Mouse (Mus musculus): ENCODE results near the gene Poc1b. TPM values are rescaled to one million over a fixed set of nuclear protein-coding genes. Genes with fewer than 3 reads are reported as not detected.

Gene Poc1b
- polyA plus RNA-seq, 1 experiment from 2014 or later, result 33.5 TPM

DNA sequence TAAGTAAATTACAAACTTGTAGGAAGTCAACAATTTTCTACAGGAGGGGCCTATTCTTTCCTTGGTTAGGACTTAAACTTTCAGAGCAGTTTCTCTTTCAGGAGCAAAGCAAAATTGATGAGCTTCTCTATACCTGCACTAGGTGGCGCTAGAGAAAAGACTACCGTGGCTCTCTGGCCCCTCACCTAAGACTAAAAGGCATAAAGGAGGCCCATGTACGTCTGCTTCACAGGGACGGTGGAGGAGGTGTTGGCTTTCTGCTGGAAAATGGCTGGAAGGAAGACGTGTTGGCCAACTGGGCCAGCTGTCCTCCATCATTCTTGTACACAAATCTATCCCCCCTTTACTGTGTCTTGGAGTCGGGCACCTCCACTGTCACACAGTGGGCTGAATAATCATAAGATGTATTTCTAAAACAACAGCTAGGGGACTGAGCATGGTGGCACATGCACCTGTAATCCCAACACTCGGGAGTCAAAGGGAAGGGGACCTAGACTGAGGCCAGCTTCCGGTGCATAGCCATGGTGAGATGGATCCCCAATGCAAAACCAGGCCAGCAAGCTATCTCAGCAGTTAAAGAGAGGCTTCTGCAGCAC lies 55.2 kb downstream of the Poc1b start:
- H3K4me2 ChIP-seq, result no peak overlapping the region
- no peak for ATAC-seq (ENCODE audit: insufficient read depth)
- H3K4me1 ChIP-seq (ENCODE audit: insufficient read depth), result no peaks in the 10 kb centered on the region
- TF ChIP-seq CTCF (IDR thresholded peaks at IDR 0.05; ENCODE audit: low read depth), result peak; percentile 76
- H3K9ac ChIP-seq, result no peak overlapping the region
- H3K27ac ChIP-seq (ENCODE audit: low read depth), result no peak overlapping the region
- no peaks in the 10 kb centered on the region for H3K27me3 ChIP-seq (ENCODE audit: insufficient read depth, low read length)
- H3K9me3 ChIP-seq (ENCODE audit: low read depth, low read length), result no peaks in the 10 kb centered on the region
- 39% methylated on average over 8 of the region's 8 CpGs for WGBS
- no peak overlapping the region for H3K4me3 ChIP-seq (ENCODE audit: low read depth, low read length)
- peak; percentile 83 for DNase-seq
- H3K36me3 ChIP-seq (ENCODE audit: insufficient read depth), result no peaks in the 10 kb centered on the region; the same call in 1 of the 2 replicates

DNA sequence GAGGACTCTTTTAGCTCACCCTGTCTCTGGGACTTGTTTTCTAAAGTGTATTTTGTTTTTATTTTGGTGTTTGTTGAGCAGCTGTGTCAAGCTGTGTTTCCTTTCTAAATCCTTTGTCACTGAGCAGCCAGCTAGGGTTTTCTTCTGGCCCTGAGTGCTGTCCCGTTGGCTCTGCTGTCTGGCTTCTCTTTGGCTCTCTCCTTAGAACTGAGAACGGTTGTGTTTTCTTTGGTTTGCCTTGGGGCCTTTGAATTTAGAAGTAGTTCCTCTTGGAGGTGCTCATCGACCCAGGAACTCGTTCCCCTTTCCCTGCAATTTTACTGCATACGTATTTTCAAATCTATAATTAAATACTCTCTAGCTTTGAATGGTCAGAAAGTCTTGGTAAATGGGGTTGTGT lies 56.2 kb downstream of the Poc1b start:
- H3K9me3 ChIP-seq (ENCODE audit: low read depth, low read length), result no peaks in the 10 kb centered on the region
- no peaks in the 10 kb centered on the region for H3K4me1 ChIP-seq (ENCODE audit: insufficient read depth)
- TF ChIP-seq CTCF (IDR thresholded peaks at IDR 0.05; ENCODE audit: low read depth), result no peak
- no peaks in the 10 kb centered on the region for H3K27me3 ChIP-seq (ENCODE audit: insufficient read depth, low read length)
- no peak overlapping the region for H3K4me2 ChIP-seq
- 90% methylated on average over 5 of the region's 5 CpGs for WGBS
- ATAC-seq (ENCODE audit: insufficient read depth) (no peak), DNase-seq (no peak)
- H3K27ac ChIP-seq (ENCODE audit: low read depth), result no peak overlapping the region
- no peak overlapping the region for H3K9ac ChIP-seq
- H3K4me3 ChIP-seq (ENCODE audit: low read depth, low read length), result no peak overlapping the region
- H3K36me3 ChIP-seq (ENCODE audit: insufficient read depth), result no peaks in the 10 kb centered on the region

DNA sequence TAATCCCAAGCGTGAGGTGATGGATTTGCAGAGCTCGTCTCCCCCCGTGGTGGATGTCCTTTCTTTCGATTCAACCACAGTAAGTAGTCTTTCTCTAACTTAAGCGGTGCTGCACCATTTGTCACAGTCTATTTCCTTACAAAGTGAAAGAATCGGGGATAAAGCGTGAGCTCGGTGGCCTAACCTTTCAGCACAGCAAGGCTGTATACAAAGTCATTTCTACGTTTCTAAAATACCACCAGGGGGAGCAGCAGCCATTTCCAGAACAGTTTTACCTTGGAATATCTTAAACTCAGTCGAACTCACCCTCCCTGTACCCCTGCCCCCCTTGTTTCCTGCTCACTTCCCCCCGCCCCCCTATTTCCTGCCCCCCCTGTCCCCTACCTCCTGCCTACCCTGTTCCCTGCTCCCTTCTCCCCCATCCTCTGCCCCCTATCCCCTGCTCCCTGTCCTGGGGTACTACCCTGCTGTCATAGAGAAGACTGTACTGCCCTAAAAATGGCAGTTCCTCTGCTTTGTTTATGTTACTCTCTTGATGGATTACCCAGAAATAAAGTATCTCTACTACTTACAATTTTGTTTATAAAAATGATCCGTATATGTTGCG lies 58.1 kb downstream of the Poc1b start:
- H3K36me3 ChIP-seq (ENCODE audit: insufficient read depth), result no peaks in the 10 kb centered on the region
- H3K4me2 ChIP-seq, result peak overlapping the region; percentile 13; the same call in 1 of the 2 replicates
- TF ChIP-seq CTCF (IDR thresholded peaks at IDR 0.05; ENCODE audit: low read depth), result peak; percentile 71
- 0 out of 2 replicates have a peak overlapping the region, but pooled peaks have one; percentile 17 for H3K9ac ChIP-seq
- DNase-seq (peak; percentile 86), ATAC-seq (ENCODE audit: insufficient read depth) (peak; percentile 70)
- 24% methylated on average over 13 of the region's 13 CpGs for WGBS
- H3K9me3 ChIP-seq (ENCODE audit: low read depth, low read length), result no peaks in the 10 kb centered on the region
- H3K4me1 ChIP-seq (ENCODE audit: insufficient read depth), result no peaks in the 10 kb centered on the region
- no peak overlapping the region for H3K4me3 ChIP-seq (ENCODE audit: low read depth, low read length)
- H3K27ac ChIP-seq (ENCODE audit: low read depth), result no peak overlapping the region; the same call in 1 of the 2 replicates
- no peaks in the 10 kb centered on the region for H3K27me3 ChIP-seq (ENCODE audit: insufficient read depth, low read length)

DNA sequence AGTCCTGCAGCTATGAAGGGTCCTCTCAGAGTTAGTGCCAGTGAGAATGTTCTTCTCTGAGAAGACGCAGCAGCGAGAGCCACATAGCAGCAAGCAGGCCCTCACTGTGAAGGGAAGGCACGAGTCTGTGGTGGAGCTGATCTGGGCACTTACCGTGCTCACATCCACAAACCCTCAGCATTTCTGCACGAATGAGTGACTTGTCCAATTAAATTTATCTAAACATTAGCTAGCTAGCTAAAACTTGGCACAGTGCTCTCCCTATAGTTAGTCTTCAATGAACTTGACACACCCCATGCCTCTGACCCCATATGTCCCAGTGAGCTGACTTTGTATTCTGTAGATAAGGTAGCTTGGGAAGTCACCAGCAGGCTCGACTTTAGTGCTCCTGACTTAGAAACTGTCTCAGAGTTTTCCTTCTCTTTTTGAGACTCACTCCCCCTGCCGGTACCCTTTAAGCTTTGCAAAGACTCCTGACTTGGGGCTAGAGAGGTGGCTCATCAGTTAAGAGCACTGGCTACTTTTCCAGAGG lies 59.0 kb downstream of the Poc1b start:
- WGBS, result 46% methylated on average over 7 of the region's 7 CpGs
- H3K4me1 ChIP-seq (ENCODE audit: insufficient read depth), result no peaks in the 10 kb centered on the region
- no peaks in the 10 kb centered on the region for H3K27me3 ChIP-seq (ENCODE audit: insufficient read depth, low read length)
- no peaks in the 10 kb centered on the region for H3K36me3 ChIP-seq (ENCODE audit: insufficient read depth)
- 0 out of 2 replicates have a peak, but pooled peaks have one; percentile 41 for TF ChIP-seq CTCF (IDR thresholded peaks at IDR 0.05; ENCODE audit: low read depth)
- H3K27ac ChIP-seq (ENCODE audit: low read depth), result peak overlapping the region; percentile 69
- DNase-seq (peak; percentile 68), ATAC-seq (ENCODE audit: insufficient read depth) (peak; percentile 25; the same call in 1 of the 2 replicates)
- H3K9me3 ChIP-seq (ENCODE audit: low read depth, low read length), result no peaks in the 10 kb centered on the region
- H3K9ac ChIP-seq, result no peak overlapping the region
- H3K4me2 ChIP-seq, result no peak overlapping the region
- no peak overlapping the region for H3K4me3 ChIP-seq (ENCODE audit: low read depth, low read length)

DNA sequence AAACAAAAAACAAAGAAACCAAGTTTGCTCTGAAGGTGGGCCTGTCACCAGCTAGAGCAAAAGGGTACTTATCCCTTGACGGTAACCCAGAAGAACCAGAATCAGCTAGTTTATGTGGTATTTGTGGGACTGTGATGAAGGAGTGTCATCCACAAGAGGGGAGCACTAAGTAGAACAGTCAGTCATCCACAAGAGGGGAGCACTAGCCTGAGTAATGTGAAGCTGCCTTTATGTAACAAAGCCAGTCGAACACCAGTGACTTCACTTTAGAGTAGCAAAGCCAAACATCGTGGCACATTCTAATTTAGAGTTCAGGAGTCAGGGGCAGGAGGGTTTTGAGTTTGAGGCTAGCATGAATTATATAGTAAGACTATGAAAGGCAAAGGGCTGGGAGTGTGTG lies 59.6 kb downstream of the Poc1b start:
- Histone ChIP-seq H3K27me3 (ENCODE audit: insufficient read depth, low read length) (no peaks in the 10 kb centered on the region), H3K4me2 (no peak overlapping the region), H3K9me3 (ENCODE audit: low read depth, low read length) (no peaks in the 10 kb centered on the region), H3K4me3 (ENCODE audit: low read depth, low read length) (no peak overlapping the region), H3K9ac (no peak overlapping the region), H3K36me3 (ENCODE audit: insufficient read depth) (no peaks in the 10 kb centered on the region), H3K27ac (ENCODE audit: low read depth) (no peak overlapping the region), H3K4me1 (ENCODE audit: insufficient read depth) (peaks cover 4% of the 10 kb centered on the region; the same call in 1 of the 2 replicates)
- TF ChIP-seq CTCF (IDR thresholded peaks at IDR 0.05; ENCODE audit: low read depth), result peak; percentile 48; the same call in 1 of the 2 replicates
- ATAC-seq (ENCODE audit: insufficient read depth), result peak; percentile 57; the same call in 1 of the 2 replicates
- DNase-seq, result peak; percentile 61
- WGBS, result 55% methylated on average over 3 of the region's 3 CpGs

DNA sequence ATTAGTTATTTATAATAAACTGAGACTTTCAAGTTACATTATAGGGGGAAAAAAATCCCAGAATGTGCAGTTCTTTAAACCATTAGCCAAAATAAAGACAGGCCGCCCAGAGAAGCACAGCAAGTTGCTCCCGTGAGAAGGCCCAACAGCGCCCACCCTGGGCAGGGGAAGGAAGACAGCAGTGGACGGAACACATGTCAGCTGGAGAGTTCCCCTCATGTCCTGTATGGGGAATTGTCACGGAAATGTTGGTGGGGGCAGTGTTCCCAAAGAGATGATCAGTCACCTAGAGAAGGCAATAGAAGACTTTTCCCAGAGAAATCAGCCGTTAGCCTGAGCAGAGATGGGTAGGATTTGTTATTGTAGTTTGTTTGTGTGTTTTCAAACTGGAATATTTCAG lies 61.6 kb downstream of the Poc1b start:
- peak; percentile 40 for TF ChIP-seq CTCF (IDR thresholded peaks at IDR 0.05; ENCODE audit: low read depth)
- Histone ChIP-seq H3K4me1 (ENCODE audit: insufficient read depth) (peaks cover 20% of the 10 kb centered on the region; the same call in 1 of the 2 replicates), H3K9ac (no peak overlapping the region), H3K4me3 (ENCODE audit: low read depth, low read length) (no peak overlapping the region), H3K9me3 (ENCODE audit: low read depth, low read length) (no peaks in the 10 kb centered on the region), H3K36me3 (ENCODE audit: insufficient read depth) (no peaks in the 10 kb centered on the region), H3K4me2 (no peak overlapping the region), H3K27ac (ENCODE audit: low read depth) (no peak overlapping the region), H3K27me3 (ENCODE audit: insufficient read depth, low read length) (no peaks in the 10 kb centered on the region)
- DNase-seq (no peak), ATAC-seq (ENCODE audit: insufficient read depth) (no peak)
- WGBS, result 64% methylated on average over 6 of the region's 6 CpGs
